Mouse (Mus musculus) hindbrain, embryonic 16.5 days (tissue): Measurements from ENCODE around the gene Zfp120. TPM values are rescaled to one million over a fixed set of nuclear protein-coding genes. Genes with fewer than 3 reads are reported as not detected.
"Not testable (repeated sequence)": the region's sequence is repeated elsewhere in the genome, so short reads cannot be mapped to it uniquely, and the experiment has no call there.

Source experiments
- ATAC-seq: fragments of 200-750 bp; cut with Nextera tagmentation; 2 replicates; pipeline ENCODE4 v1.8.0; 2017; ENCODE audit warnings: moderate TSS enrichment, moderate library complexity
- H3K27ac ChIP-seq: fragments of 300-500 bp; sonication (generic); 2 replicates; pipeline ENCODE4 v1.5.1; 2014; ENCODE audit warnings: low read depth, mild to moderate bottlenecking, control low read depth, low read length, moderate library complexity
- H3K27me3 ChIP-seq: fragments of 300-500 bp; sonication (generic); replicated peaks from 2 replicates; pipeline ENCODE4 v1.6.1; 2014; ENCODE audit warnings: low read length; ENCODE audit not compliant: control insufficient read depth, insufficient read depth
- H3K36me3 ChIP-seq: fragments of 300-500 bp; sonication (generic); 2 replicates; pipeline ENCODE4 v1.6.1; 2014; ENCODE audit warnings: mild to moderate bottlenecking, low read length, moderate library complexity, mixed read lengths; ENCODE audit not compliant: control insufficient read depth, insufficient read depth
- H3K4me1 ChIP-seq: fragments of 300-500 bp; sonication (generic); 2 replicates; pipeline ENCODE4 v1.6.1; 2014; ENCODE audit warnings: low read depth, low read length; ENCODE audit not compliant: control insufficient read depth, insufficient read depth
- H3K4me2 ChIP-seq: fragments of 300-500 bp; sonication (generic); 2 replicates; pipeline ENCODE4 v1.6.1; 2014; ENCODE audit warnings: mild to moderate bottlenecking, low read length, control low read depth, moderate library complexity
- H3K4me3 ChIP-seq: fragments of 300-500 bp; sonication (generic); 2 replicates; pipeline ENCODE4 v1.5.1; 2014; ENCODE audit warnings: mild to moderate bottlenecking, low read length, control low read depth, moderate library complexity
- H3K9ac ChIP-seq: fragments of 300-500 bp; sonication (generic); 2 replicates; pipeline ENCODE4 v1.6.1; 2014; ENCODE audit warnings: low read depth, mild to moderate bottlenecking, control low read depth, low read length, moderate library complexity
- H3K9me3 ChIP-seq: fragments of 300-500 bp; sonication (generic); 2 replicates; pipeline ENCODE4 v1.6.1; 2014; ENCODE audit warnings: mild to moderate bottlenecking, low read length, moderate library complexity; ENCODE audit not compliant: control insufficient read depth
- WGBS: fragments of 180-500 bp; shearing (Covaris S2); extraction: QIAGEN DNeasy Blood & Tissue Kit; methylation state at CpG from one replicate; pipeline ENCODE4 v1.1.7; 2014; 5-methylcytosine and 5-hydroxymethylcytosine counted together
- polyA plus RNA-seq: library from polyadenylated mRNA; unstranded; fragments of >200 nt; fragmentation: Nextera tagmentation; extraction: Ambion mirVana; gene quantifications from 2 replicates; pipeline ENCODE4 v1.2.1, GENCODE M21; 2015

Gene Zfp120
- polyA plus RNA-seq, 1 experiment from 2014 or later, result 9.7 TPM

DNA sequence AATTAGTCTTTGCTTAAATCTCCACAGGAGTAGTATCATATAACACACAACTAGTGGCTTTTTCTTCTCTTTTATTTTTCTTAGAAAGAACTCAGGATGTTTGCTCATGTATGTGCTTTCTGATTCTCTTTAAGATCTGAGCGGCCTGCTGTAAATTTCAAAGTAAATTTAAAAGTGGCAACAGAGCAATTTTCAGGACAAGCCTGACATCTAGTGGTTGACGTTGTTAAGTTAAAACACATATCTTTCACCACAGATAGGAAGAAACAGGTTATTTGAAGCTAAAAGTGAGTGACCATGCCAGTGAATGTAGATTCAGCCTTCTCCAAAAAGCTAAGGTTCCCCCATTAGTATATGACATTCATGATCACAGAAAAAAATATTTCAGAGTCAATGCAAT, 36.9 kb downstream of the Zfp120 start:
- not testable (repeated sequence) for H3K4me2 ChIP-seq, H3K4me3 ChIP-seq, H3K9me3 ChIP-seq, H3K9ac ChIP-seq, H3K27ac ChIP-seq, H3K27me3 ChIP-seq, H3K4me1 ChIP-seq, H3K36me3 ChIP-seq
- peak; percentile 79 for ATAC-seq
- 19% methylated on average over 2 of the region's 2 CpGs for WGBS

Other genes with a start within 250 kb of the Zfp120 start
- gene Gm10770, start 43.0 kb upstream of the Zfp120 start, polyA plus RNA-seq, result not detected in 2 replicates
- gene Gm14139, start 45.0 kb upstream of the Zfp120 start, polyA plus RNA-seq, result not detected in 2 replicates
- 11.6 and 12.4 TPM in 2 replicates for gene Zfp937, start 81.4 kb upstream of the Zfp120 start, polyA plus RNA-seq
- 2.6 and 3.3 TPM in 2 replicates for gene Gm21994, start 118.9 kb upstream of the Zfp120 start, polyA plus RNA-seq
- gene Gm14124, start 120.8 kb upstream of the Zfp120 start, polyA plus RNA-seq, result 0.11 TPM in 1 of 2 replicates, not detected in the other
- 0.94 and 2.1 TPM in 2 replicates for gene Gm10130, start 187.0 kb upstream of the Zfp120 start, polyA plus RNA-seq
- 14.2 and 15.6 TPM in 2 replicates for gene 3300002I08Rik, start 226.1 kb upstream of the Zfp120 start, polyA plus RNA-seq